Mouse (Mus musculus) spleen, embryonic (tissue): ENCODE measurements around the gene Lin37.

ENCODE experiments used
- CTCF ChIA-PET: fragments of 350-600 bp; sonication (Branson Sonifier 250); formaldehyde crosslinking; loops from one replicate; lab custom pipeline; 2022; lab: Charles Lee

Gene Lin37

DNA sequence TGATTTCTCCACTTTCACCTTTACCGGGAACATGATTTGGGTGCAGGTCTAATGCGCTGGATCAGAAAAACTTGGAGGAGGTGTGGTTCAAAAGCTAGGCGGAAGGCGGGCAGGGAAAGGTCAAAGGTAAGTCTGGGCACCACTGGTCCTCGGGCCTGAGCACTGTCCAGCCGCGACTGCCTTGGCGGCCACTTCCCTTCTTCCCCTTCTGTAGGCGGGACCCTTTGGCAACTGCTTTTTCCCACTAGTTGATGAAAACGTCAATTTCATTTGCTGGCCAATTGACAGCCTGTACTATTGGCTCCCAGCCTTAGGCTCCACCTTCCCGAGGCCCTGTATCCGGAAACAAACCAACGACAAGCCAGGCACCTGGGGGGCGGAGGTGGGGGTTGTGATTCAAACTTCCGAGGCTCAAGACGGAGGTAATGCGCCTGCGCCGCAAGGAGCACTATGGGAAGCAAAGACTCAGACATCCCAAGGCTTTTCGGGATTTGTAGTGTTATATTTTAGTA is at the start of gene Lin37:
Gene Lin37, minus strand, starts transcription at position 396 of the 512 bp plus-strand sequence.
- CTCF ChIA-PET, result no interaction called here

DNA sequence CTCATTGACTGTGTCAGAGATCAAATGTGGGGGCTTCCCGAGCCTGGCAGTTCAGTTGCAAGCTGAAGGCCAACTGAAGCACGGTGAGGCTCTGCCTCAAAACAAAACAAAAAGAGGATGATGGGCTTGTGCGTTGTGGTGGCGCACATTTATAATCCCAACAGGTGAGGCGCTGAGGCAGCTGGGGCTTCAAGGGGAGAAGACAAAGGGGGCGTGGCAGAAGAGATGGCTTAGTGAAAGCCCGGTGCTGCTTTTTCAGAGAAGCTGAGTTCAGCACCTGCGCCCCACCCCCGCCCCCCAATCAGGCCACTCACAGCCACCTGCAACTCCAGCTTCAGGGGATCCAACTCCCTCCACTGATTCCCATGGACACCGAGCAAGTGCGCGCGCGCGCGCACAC is 48.8 kb upstream of the Lin37 start:
- CTCF ChIA-PET, result no interaction called here

DNA sequence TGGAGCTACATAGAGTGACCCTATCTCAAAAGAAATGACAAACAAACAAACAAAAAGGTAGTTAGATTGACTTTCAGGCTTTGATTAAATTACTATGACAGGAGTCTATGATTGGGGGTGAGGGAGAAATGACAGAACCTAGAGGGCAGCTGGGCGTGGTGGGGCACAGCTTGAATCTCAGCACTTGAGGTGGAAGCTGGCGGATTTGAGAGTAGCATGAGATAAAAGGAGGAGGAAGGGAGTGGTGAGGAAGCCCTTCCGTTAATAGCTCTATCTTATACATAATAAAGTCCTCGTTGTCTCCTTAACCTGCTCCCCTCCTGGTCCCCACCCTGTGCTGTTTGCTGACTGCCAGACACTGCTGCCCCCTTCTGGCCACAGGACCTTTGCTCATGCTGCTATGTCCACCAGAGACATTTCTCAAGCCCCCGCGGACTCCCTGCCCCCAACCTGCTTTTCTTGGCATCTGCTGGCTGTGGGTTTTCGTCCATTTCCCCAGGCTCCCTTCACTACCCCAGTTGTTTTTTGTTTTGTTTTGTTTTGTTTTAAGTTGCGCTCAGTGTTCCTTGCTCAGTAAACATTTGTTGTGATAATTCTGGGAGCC is 48.2 kb upstream of the Lin37 start:
- CTCF ChIA-PET, result interaction anchor here (1.0 kb wide), 1 partner anchor 18 kb away, joined by 3 read pairs; the partner anchor contains the start of gene Cox6b1

DNA sequence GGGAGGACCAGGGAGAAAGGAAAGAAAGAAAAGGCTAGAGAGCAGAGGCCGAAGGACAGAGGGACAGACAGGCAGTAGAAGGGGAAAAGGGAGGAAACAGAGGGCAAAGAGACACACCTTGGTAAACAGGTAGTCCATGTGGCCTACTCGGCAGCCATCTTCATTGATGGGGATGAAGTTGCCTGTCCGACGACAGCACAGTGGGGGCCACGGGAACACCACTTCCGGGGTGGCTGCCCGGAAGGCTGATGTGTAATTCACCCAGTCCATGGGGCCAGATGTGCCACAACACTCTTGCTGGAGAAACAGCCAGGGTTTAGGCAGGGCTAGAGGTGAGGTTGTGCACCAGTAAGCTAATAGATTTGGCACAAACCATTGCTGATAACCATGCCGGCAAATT is 45.3 kb upstream of the Lin37 start:
- CTCF ChIA-PET, result interaction anchor here (0.6 kb wide), 1 partner anchor 9 kb away, joined by 7 read pairs; no protein-coding TSS in a partner anchor

DNA sequence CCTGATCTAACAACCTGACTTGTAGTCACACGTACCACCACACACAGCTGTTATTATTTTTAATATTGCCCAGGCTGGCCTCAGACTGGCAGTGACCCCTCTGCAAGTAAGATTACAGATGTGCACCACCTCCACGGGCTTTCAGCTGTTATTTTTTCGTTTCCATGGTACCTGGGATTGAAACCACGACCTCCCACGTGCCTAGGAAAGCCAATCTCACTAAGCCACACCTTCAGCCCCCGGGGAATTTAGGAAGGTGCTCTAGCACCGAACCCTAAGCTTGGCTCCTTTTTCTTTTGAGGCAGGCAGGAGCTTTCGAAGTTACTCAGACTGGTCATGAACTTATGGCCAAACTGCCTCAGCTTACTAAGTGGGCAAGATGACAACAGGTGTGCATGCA is 44.8 kb upstream of the Lin37 start:
- CTCF ChIA-PET, result interaction anchor here (0.6 kb wide), 1 partner anchor 10 kb away, joined by 7 read pairs; no protein-coding TSS in a partner anchor

DNA sequence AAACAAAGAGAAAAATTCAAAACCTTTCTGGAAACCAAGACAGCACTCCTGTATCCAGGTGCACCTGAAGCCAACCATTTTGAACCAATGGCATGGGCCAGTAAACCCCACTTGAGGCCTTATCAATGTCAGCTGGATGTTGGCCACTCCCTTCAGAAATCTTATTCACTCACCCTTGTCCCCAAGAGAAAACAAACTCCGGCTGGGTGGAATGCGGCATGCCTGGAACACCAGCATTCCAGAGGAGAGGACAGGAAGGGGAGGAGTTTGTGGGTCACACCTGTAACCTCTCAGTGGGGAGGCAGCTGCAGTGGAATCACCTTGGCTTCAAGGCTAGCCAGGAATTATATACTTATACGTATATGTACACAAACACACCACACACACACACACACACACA is 42.9 kb upstream of the Lin37 start:
- CTCF ChIA-PET, result no interaction called here

DNA sequence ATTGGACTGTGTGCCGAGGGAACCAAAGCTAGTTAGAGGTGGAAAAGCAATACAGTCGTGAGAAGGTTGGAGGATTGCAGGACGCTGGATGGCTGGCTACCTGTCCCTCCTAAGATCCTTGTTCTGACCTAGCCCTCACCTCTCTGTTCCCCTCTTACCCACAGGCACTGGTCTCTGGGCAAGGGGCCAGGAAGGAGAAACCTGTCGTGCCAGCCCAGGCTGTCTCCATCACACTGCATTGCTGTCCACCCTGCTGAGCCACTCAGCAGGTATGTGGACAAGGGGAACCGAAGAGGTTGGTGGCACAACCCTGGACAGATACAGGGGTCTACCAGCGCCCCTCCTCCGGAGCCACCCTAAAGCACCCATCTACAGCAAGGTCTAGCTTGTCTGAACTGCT is 41.0 kb upstream of the Lin37 start:
- CTCF ChIA-PET, result no interaction called here

DNA sequence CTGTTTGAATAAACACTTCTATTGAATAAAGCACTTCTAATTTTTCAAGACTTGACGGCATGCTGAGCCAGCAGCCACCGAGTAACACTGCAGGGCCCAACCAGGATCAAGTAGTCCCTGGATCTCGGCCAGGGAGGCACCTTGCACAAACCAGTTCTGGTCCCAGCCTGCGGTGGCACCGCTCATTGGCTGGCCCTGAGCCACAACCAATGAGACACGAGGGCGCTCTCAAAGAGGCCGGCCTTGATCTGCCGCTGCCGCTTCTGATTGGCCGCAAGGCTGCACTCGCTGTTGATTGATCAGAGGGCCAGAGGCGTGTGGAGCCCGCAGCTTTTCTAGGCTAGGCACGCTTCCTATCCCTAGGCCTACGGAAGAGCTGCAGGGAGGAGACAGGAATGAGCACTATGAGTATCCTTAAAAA is 40.3 kb upstream of the Lin37 start:
- CTCF ChIA-PET, result no interaction called here

DNA sequence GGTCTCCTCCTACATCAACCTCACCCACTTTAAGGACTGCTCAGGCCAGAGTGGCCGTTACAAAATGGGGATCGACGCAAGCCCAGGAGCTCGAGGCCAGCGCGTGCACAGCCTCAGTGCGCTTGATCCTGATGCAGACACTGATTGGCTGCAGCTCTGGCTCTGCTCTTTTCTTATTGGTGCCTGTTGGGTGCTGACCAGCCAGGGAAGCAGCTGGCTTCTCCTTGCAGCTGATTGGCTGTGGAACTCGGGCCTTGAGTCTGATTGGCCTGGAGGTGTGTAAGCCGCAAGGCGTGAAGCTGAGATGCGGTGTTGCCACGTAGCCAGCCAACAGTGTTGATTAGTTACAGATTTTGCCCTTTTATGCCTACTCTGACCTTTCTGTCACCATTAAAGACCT is 39.1 kb upstream of the Lin37 start, which contains the start of gene Zbtb32:
Gene Zbtb32, minus strand, starts transcription at position 124 of the 400 bp plus-strand sequence.
- CTCF ChIA-PET, result no interaction called here

DNA sequence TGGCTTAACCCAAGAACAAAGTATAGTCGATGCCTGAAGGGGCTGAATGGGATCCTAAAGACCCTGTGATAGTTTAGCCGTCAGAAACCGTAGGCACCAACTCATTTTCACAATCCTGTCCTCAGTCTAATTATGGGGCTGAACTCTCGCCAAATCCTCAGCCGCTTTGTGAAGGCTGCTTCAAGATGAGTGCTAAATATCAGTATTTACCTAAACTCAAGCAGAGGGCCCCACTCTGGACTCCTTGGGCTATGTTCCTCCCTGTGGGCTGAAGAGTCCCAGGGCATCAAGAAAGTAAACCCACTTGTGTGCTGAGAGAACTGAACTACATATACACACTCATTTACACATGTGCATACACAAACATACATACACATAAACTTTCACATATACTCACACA is 37.2 kb upstream of the Lin37 start:
- CTCF ChIA-PET, result interaction anchor here (0.7 kb wide), 1 partner anchor 29 kb away, joined by 3 read pairs; the partner anchor contains the start of gene Cox6b1

DNA sequence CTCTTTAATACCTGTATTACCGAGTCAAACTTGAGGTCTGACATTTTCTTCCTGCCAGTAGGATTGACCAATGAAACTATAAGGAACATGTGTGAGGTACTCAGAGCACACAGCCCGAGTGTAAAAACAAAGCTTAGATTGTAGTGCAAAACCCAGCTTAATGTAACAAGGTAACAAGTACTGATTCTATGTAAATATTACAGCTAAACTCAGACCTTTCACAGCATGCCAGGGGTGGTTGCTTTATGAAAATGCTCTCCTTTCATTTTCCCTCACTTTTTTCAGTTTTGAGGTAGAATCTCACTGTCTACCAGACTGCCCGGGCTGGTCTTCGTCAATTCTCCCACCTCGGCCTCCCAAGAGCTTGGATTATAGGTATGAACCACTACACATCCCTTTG is 36.5 kb upstream of the Lin37 start:
- CTCF ChIA-PET, result interaction anchor here (0.7 kb wide), 1 partner anchor 30 kb away, joined by 3 read pairs; the partner anchor contains the start of gene Cox6b1

DNA sequence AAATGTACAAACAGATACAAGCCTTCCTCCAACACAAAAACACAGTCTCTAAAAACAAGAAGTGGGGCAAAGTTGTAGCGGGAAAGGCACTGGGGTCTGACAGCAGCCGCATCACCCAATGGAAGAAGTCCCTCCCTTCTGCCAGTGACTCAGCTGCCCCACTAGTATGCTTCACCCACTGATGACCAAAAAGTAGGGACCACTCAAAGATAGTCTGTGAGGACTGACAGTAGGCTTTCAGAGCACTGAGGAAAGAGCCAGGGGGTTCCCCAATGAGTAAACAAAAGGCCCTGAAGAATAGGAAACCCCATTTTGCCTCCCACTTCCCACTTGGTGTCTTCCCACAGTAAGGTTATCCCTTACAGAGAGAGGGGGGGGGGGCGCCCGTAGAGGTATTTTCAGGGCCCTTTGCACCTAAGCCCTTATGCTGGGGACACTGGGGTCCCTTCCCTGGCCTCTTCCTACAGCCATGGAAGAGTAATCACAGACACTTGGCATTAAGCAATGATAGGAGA is 34.9 kb upstream of the Lin37 start:
- CTCF ChIA-PET, result interaction anchor here (1.0 kb wide), 1 partner anchor 20 kb away, joined by 4 read pairs; no protein-coding TSS in a partner anchor

DNA sequence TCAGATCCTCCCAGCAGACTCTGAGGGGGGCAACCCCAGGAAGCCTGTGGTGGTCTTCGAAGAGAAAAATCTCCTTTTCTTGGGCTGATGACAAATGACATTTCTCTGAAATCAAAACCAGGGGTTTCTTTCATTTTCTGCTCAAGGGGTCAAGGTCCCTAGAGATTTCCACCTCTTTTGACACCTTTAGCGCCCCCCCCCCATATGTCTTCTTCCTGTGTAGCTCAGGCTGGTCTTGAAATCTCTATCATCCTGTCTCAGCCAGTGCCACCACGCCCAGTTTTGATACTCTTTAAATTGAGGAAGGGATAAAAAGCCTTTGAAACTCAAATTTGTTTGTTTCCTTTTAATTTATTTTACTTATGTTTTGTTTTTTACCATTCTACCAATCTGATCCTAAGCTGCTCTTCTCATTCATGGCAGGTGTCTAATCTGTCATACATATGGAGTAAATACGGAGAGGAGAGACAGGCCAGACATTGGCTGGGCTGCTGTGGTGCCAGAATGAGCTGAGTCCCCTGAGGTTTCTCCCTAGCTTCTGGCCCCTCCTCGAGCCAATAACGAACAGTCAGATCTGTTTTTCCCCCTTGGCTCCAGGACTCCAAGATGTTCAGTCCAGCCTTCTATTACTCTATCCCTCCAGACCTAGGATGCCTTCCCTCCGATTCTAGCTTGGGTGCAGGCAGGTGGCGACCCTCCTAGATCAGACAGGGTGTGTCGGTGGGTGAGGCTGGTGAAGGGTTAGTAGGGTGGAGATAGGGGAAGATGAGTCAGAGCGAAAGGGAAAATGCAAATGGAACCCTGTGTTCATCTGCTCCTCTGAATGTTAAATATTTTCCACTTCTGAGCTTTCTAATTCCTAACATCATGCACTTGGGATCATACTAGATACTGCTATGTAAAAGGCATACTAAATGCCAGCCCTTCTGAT is 34.2 kb upstream of the Lin37 start:
- CTCF ChIA-PET, result interaction anchor here (1.0 kb wide), 1 partner anchor 21 kb away, joined by 4 read pairs; no protein-coding TSS in a partner anchor

DNA sequence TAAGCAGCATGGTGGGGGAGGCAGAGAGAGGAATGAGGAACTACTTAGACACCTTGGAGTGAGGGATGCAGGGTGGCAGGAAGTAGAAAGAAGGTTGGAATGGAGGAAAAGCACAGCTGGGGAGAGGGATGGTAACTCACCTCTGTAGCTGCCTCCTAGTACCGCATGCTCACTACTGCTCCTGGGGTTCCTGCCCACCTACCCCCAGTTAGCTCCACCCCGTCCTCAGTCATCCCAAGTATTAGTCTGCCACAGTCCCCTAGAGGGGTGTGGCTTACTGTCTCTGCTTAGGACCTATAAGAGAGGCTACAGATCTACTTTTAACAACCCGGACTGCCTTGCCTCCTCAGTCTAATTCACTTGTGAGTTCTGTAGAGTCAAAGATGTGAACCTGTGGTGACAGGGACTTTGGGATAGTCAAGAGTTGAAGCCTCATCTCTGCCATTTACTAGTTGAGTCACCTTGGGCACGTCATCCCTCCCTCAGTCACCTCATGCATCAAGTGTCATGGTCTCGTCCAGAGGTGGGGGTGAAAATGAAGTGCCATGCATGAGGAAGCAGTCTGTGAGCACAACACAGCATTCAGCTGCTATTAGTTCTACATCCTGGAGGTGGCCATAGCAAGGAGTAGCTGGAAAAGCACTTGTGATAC is 33.3 kb upstream of the Lin37 start:
- CTCF ChIA-PET, result interaction anchor here (0.5 kb wide), 1 partner anchor 30 kb away, joined by 5 read pairs; the partner anchor contains the start of genes Gm49396, Psenen and U2af1l4

DNA sequence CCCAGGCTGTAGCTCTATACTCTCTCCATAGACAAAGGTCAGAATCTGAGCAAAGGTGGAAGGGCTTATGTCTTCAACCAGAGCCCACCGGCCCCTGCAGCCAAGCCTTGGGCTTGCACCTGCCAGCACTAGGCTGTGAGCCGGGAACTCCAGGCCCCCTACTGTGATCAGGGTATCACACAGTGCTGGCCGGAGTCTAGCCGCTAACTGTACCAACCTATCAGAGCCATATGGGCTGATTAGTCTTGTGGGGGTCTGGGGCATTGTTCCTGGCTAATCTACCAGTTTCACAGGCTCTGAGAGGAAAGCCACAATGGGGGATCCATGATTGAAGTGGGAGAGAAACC is 31.9 kb upstream of the Lin37 start:
- CTCF ChIA-PET, result no interaction called here

DNA sequence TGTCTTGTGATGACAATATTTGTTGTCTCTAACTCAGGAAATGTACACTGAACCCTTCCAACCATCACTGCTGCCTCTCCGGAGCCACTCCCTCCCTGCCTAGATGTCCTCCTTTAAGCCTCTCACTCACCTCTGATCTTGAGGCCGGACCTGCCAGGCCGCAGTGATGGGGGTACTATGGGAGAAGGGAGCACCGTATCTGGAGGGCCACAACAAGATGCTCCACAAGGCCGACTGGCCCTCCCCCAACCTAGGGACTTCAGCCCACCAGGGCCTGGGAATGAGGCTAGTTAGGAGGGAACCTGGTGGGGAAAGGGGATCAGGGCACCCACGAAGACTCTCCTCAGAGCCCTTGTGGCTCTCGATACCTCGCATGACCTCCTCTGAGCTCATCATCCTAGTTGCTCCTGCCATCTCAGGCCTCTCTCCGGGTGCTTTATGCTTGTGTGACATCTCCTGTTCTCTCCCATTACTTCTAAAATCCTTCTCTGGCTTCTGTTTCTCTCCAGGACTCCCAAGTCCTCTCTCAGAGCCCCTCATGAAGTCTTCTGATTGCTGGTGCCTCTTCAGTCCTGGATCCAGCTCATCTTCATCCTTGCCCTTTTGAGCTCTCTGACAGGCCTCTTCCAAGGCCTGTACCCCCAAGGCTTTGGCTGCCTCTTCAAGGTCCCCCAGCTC is 31.4 kb upstream of the Lin37 start:
- CTCF ChIA-PET, result no interaction called here

DNA sequence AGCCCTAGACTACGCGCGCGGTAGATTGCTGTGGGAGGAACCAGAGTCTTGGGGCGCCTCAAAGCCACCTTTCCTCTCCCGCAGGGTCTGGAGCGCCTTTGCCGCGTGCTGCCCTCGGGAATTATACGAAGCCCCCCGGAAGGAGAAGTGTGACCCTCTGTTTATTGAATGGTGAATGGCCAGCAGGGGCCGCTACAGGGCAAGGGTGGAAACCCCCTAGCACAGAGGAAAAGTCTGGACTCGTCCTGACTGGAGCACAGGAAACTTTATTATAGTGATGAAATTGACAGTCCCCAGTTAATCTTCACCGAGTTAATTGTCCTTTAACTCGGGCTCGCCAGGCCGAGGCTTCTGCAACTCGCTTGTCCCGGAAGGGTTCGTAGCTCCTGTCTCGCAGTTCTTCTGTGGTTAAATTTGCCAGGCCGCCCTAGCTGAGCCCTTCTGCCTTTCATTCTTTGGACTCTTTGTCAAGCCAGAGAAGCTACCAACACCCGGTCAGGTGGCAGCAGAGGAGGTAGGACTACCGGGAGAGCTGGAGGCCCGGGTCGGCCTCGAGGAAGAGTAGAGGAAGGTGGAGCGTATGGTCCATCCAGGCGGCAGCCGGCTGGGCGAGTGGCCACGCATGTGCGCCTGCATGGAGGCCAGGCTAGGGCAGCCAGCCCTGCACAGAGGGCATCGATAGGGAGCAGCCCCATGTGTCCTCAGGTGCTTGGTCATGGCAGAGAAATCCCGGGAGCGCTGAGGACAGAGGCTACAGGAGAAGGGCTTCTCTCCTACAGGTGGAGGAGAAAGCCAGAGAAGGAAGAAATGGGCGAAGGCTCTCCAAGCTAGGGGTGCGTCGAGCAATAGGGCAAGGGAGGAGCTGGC is 30.0 kb upstream of the Lin37 start:
- CTCF ChIA-PET, result interaction anchor here (0.6 kb wide), 1 partner anchor 151 kb away, joined by 3 read pairs; no protein-coding TSS in a partner anchor

DNA sequence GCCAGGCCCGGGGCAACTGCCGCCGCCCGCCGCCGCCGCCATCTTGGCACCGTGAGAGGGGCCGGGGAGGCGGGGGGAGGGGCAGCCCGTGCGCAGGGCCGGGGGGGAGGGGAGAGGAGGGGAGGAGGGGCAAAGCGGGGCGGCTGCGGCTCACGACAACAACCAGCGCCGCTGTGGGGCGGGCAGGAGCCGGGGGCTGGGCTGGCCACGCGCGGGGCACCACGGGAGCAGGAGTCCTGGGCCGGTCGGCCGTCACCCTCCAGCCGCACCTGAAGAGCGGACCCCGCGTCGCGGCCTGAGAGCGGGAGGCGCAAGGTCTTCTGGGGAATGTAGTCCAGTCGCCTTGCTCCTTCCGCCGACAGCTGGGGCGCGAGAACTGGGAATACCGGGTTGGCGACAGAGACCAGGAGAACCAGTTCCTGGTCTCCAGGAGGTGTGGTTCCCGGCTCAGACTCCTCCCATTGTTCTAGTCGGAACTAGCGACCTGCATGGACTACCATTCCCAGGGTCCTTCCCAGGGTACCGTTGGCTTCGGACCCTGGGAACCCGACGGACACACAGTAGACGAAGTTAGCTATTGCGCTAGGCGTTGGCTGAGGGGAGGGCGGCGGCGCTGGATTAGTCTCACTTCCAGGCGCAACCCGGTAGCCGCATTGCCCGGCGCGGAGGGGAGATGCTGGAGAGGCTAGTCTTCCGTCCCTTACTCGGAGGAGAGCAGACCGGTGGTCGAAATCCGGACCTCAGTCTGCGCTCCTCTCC is 29.2 kb upstream of the Lin37 start, which contains the start of gene Kmt2b:
Gene Kmt2b, minus strand, starts transcription at position 51 of the 759 bp plus-strand sequence.
- CTCF ChIA-PET, result no interaction called here
